Mouse (Mus musculus): ENCODE measurements around the gene Caml.
A peak's percentile ranks its signal among the peaks of the same experiment; 100 is the strongest.
"Not testable (repeated sequence)": the region's sequence is repeated elsewhere in the genome, so short reads cannot be mapped to it uniquely, and the experiment has no call there.

Caml gene

GRCm38 (mm10) chr13:55622649-55623541, at the start of gene Caml:
Gene Caml (plus strand): TSS chr13:55623005.
- DNase-seq (ENCODE audit: low spot score in 2 of 2): peak; percentile 58 to 80

GRCm38 (mm10) chr13:55573432-55573831, 49.4 kb upstream of the Caml start, which contains the start of gene Tmed9:
Gene Tmed9 (plus strand): TSS chr13:55573732.
- no peak for DNase-seq (ENCODE audit: low spot score in 2 of 2)

GRCm38 (mm10) chr13:55574321-55574720, 48.5 kb upstream of the Caml start:
- DNase-seq (ENCODE audit: low spot score in 2 of 2): no peak

GRCm38 (mm10) chr13:55575932-55576331, 46.9 kb upstream of the Caml start:
- DNase-seq (ENCODE audit: low spot score in 2 of 2): no peak

- not testable (repeated sequence) for DNase-seq (ENCODE audit: low spot score in 2 of 2)
These were observed 45.9 kb upstream of the Caml start for GRCm38 (mm10) chr13:55576872-55577271.

GRCm38 (mm10) chr13:55578086-55578485, 44.7 kb upstream of the Caml start:
- DNase-seq (ENCODE audit: low spot score in 2 of 2): no peak

GRCm38 (mm10) chr13:55591961-55592490, 30.8 kb upstream of the Caml start:
- no peak for DNase-seq (ENCODE audit: low spot score in 2 of 2)

- peak; percentile 93 to 96 for DNase-seq (ENCODE audit: low spot score in 2 of 2)
These were observed 30.1 kb upstream of the Caml start for GRCm38 (mm10) chr13:55592512-55593253.

- DNase-seq (ENCODE audit: low spot score in 2 of 2): no peak
These were observed 29.5 kb upstream of the Caml start for GRCm38 (mm10) chr13:55593254-55593747.

- peak in 1 of 2 experiments; percentile 65 for DNase-seq (ENCODE audit: low spot score in 2 of 2)
These were observed 27.4 kb upstream of the Caml start for GRCm38 (mm10) chr13:55595375-55595774.

GRCm38 (mm10) chr13:55596802-55597201, 26.0 kb upstream of the Caml start:
- DNase-seq (ENCODE audit: low spot score in 2 of 2): no peak

GRCm38 (mm10) chr13:55599566-55600540, 23.0 kb upstream of the Caml start, which contains the start of gene B4galt7:
Gene B4galt7 (plus strand): TSS chr13:55599896.
- DNase-seq (ENCODE audit: low spot score in 2 of 2): peak; percentile 69 to 87

- DNase-seq (ENCODE audit: low spot score in 2 of 2): no peak
These were observed 22.1 kb upstream of the Caml start for GRCm38 (mm10) chr13:55600657-55601056.

- peak; percentile 84 to 92 for DNase-seq (ENCODE audit: low spot score in 2 of 2)
These were observed 21.2 kb upstream of the Caml start for GRCm38 (mm10) chr13:55601611-55602010.

GRCm38 (mm10) chr13:55604606-55605005, 18.2 kb upstream of the Caml start:
- no peak for DNase-seq (ENCODE audit: low spot score in 2 of 2)

- no peak for DNase-seq (ENCODE audit: low spot score in 2 of 2)
These were observed 15.7 kb upstream of the Caml start for GRCm38 (mm10) chr13:55606899-55607623.

- DNase-seq (ENCODE audit: low spot score in 2 of 2): no peak
These were observed 15.2 kb upstream of the Caml start for GRCm38 (mm10) chr13:55607624-55608006.

GRCm38 (mm10) chr13:55611996-55612395, 10.8 kb upstream of the Caml start:
- DNase-seq (ENCODE audit: low spot score in 2 of 2): no peak

GRCm38 (mm10) chr13:55613471-55613870, 9.3 kb upstream of the Caml start:
- DNase-seq (ENCODE audit: low spot score in 2 of 2): no peak

GRCm38 (mm10) chr13:55619328-55619727, 3.5 kb upstream of the Caml start:
- no peak for DNase-seq (ENCODE audit: low spot score in 2 of 2)

All from cerebellum, postnatal 4 days (tissue).